Mouse (Mus musculus) ES-E14 (cell line): Measurements from ENCODE around the gene Cd52.

ENCODE experiments used
- HCFC1 ChIP-seq: IDR thresholded peaks from 2 replicates; pipeline ENCODE4 v1.6.1; 2012; ENCODE audit warnings: low read length, inconsistent platforms, borderline replicate concordance; ENCODE audit not compliant: insufficient read depth
- MAFK ChIP-seq: IDR thresholded peaks from 2 replicates; pipeline ENCODE4 v1.6.1; 2014; ENCODE audit warnings: mild to moderate bottlenecking, low read depth, low read length, inconsistent platforms; ENCODE audit not compliant: insufficient read depth
- ZC3H11A ChIP-seq: IDR thresholded peaks from 2 replicates; pipeline ENCODE4 v1.6.1; 2012; ENCODE audit warnings: low read depth, mild to moderate bottlenecking, inconsistent platforms, low read length, borderline replicate concordance
- ZNF384 ChIP-seq: IDR thresholded peaks from 2 replicates; pipeline ENCODE4 v1.6.1; 2012; ENCODE audit warnings: low read depth, low read length, inconsistent platforms

GRCm38 (mm10) chr4:134120192-134120805, 25.4 kb upstream of the Cd52 start:
- TF ChIP-seq HCFC1: no peak
- TF ChIP-seq ZNF384: no peak
- TF ChIP-seq ZC3H11A: no peak
- TF ChIP-seq MAFK: no peak
